18 mouse cellular contexts compared by ENCODE assay signal in the genomic region with DNA sequence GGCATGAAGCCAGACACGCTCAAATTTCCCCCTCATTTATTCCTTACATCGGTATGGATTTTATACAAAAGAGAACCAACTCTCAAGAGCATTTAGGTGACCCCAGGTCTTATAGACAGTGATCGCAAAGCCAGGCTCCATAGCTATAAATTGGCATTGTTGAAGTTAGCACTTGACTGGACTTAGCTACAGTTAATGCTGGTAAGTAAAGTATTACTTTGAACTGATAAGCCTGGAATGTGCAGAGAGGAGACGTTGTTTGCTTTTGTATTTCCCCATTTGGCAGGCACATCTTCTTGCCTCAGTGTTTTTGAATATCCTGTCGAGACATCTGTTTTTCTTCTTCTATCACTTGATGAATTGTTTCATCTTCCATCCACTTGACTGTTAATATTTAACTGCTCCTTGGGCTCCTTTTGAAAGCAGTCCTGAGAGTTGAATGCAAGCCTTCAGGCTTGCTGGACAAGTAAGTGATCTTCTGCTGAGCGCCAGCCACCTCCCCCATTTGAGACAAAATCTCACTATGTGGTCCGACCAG. TPM values are rescaled to one million over a fixed set of nuclear protein-coding genes. Genes with fewer than 3 reads are reported as not detected.
DNase-seq lines count a peak whose midpoint lies in the region; ATAC-seq and TF ChIP-seq lines count a peak whose summit lies in the region.
"Had no signal": no experiment of that assay in that cellular context is flagged by ENCODE, and none has a peak within 500 bp of the region (broad histone marks: within the 10 kb centered on the region; RNA-seq: fewer than 3 reads in every experiment).

No protein-coding gene starts in this region.

- no peak for TF ChIP-seq CTCF in liver, adult 2 months (IDR thresholded peaks at IDR 0.05; ENCODE audit: low read depth, low read length)

- H3K27me3 ChIP-seq in heart, embryonic 11.5 days (ENCODE audit: control insufficient read depth, insufficient read depth, low read length), result no peaks in the 10 kb centered on the region
- H3K27me3 ChIP-seq in liver, adult 2 months (ENCODE audit: control insufficient read depth, insufficient read depth, low read length), result no peaks in the 10 kb centered on the region
- H3K27me3 ChIP-seq in liver, embryonic 13.5 days, result no peaks in the 10 kb centered on the region
- no peaks in the 10 kb centered on the region for H3K27me3 ChIP-seq in midbrain, embryonic 11.5 days (ENCODE audit: control insufficient read depth, insufficient read depth, low read length)
- H3K27me3 ChIP-seq: embryonic facial prominence, embryonic 12.5 days; forebrain, embryonic 13.5 days; megakaryocyte, embryonic 14.5 days had no signal

- TF ChIP-seq POLR2A in liver, adult 2 months (IDR thresholded peaks at IDR 0.05; ENCODE audit: extremely low read depth, insufficient read depth, low read length), result no peak

- no peaks in the 10 kb centered on the region for H3K9me3 ChIP-seq in heart, embryonic 11.5 days (replicated peaks; ENCODE audit: control insufficient read depth, low read length)
- H3K9me3 ChIP-seq in liver, embryonic 13.5 days (replicated peaks), result no peaks in the 10 kb centered on the region
- no peaks in the 10 kb centered on the region for H3K9me3 ChIP-seq in midbrain, embryonic 11.5 days (ENCODE audit: control insufficient read depth, low read length)
- H3K9me3 ChIP-seq: embryonic facial prominence, embryonic 12.5 days; forebrain, embryonic 13.5 days; hindbrain, embryonic 10.5 days; megakaryocyte, embryonic 14.5 days had no signal

- no peaks in the 10 kb centered on the region for H3K4me1 ChIP-seq in heart, embryonic 11.5 days (ENCODE audit: control insufficient read depth, insufficient read depth, low read length)
- peaks cover 5% of the 10 kb centered on the region; the same call in 1 of the 2 replicates for H3K4me1 ChIP-seq in liver, adult 2 months (ENCODE audit: control insufficient read depth, insufficient read depth, low read length)
- peaks cover 9% of the 10 kb centered on the region for H3K4me1 ChIP-seq in liver, embryonic 13.5 days (replicated peaks)
- no peaks in the 10 kb centered on the region for H3K4me1 ChIP-seq in midbrain, embryonic 11.5 days (ENCODE audit: control insufficient read depth, insufficient read depth, low read length)
- H3K4me1 ChIP-seq: embryonic facial prominence, embryonic 12.5 days; forebrain, embryonic 13.5 days; hindbrain, embryonic 10.5 days had no signal

- DNase-seq in heart, adult 11 months, result peak; percentile 83
- peak; percentile 87 for DNase-seq in liver, adult 2 months (ENCODE audit: extremely low read depth, low read depth, low spot score)
- DNase-seq in liver, result no peak
- no peak for DNase-seq in liver, embryonic 13.5 days
- no peak for DNase-seq in midbrain, embryonic 11.5 days (ENCODE audit: low spot score, missing footprints)
- DNase-seq: adrenal gland, postnatal 10 days; cerebellum, postnatal 14 days; kidney, adult 11 months; right cerebral cortex, postnatal 4 days had no signal

- WGBS in heart, embryonic 11.5 days (ENCODE audit: insufficient replicate concordance), result 44% methylated on average over 7 of the region's 7 CpGs
- WGBS in liver, adult 2 months, result 10% methylated on average over 7 of the region's 7 CpGs
- WGBS in liver, embryonic 13.5 days (ENCODE audit: insufficient replicate concordance), result 55% methylated on average over 7 of the region's 7 CpGs
- WGBS in midbrain, embryonic 11.5 days, result 76% methylated on average over 7 of the region's 7 CpGs

- no peak overlapping the region for H3K4me3 ChIP-seq in heart, embryonic 11.5 days (ENCODE audit: low read depth, low read length)
- H3K4me3 ChIP-seq in liver, adult 2 months (ENCODE audit: insufficient read depth, low read depth, low read length), result no peak overlapping the region
- no peak overlapping the region for H3K4me3 ChIP-seq in liver, embryonic 13.5 days (replicated peaks)
- no peak overlapping the region for H3K4me3 ChIP-seq in midbrain, embryonic 11.5 days (ENCODE audit: low read depth, low read length)
- H3K4me3 ChIP-seq: embryonic facial prominence, embryonic 12.5 days; forebrain, embryonic 13.5 days; hindbrain, embryonic 10.5 days; layer of hippocampus, adult 2 months; megakaryocyte, embryonic 14.5 days; myocyte had no signal

- H3K27ac ChIP-seq in heart, embryonic 11.5 days (ENCODE audit: low read depth, low read length), result no peak overlapping the region
- H3K27ac ChIP-seq in liver, adult 2 months (replicated peaks; ENCODE audit: insufficient read depth, low read depth, low read length), result peak overlapping the region; percentile 71
- H3K27ac ChIP-seq in liver, embryonic 13.5 days, result peak overlapping the region; percentile 32; the same call in 1 of the 2 replicates
- H3K27ac ChIP-seq in midbrain, embryonic 11.5 days (ENCODE audit: low read depth, low read length), result no peak overlapping the region
- H3K27ac ChIP-seq: embryonic facial prominence, embryonic 12.5 days; forebrain, embryonic 13.5 days; hindbrain, embryonic 10.5 days; layer of hippocampus, adult 2 months had no signal

- no peak overlapping the region for H3K4me2 ChIP-seq in heart, embryonic 11.5 days
- no peak overlapping the region for H3K4me2 ChIP-seq in liver, embryonic 13.5 days
- H3K4me2 ChIP-seq in midbrain, embryonic 11.5 days, result no peak overlapping the region
- H3K4me2 ChIP-seq: embryonic facial prominence, embryonic 12.5 days; forebrain, embryonic 13.5 days had no signal

- H3K79me2 ChIP-seq in liver, adult 2 months (ENCODE audit: control insufficient read depth, insufficient read depth, low read length), result no peaks in the 10 kb centered on the region; the same call in 1 of the 2 replicates

- no peak for ATAC-seq in heart, embryonic 11.5 days (replicated peaks; ENCODE audit: insufficient number of reproducible peaks, low FRiP score, low TSS enrichment)
- peak; percentile 47; the same call in 1 of the 2 replicates for ATAC-seq in liver, embryonic 13.5 days (ENCODE audit: low read depth)
- ATAC-seq in megakaryocyte progenitor cell, adult 5-6 weeks (replicated peaks; ENCODE audit: poor library complexity), result peak; percentile 57
- no peak for ATAC-seq in monocyte, adult 5-6 weeks (replicated peaks; ENCODE audit: insufficient number of reproducible peaks, low FRiP score, low TSS enrichment, poor library complexity, severe bottlenecking)
- no peak for ATAC-seq in midbrain, embryonic 11.5 days (ENCODE audit: low FRiP score)
- ATAC-seq: forebrain, embryonic 13.5 days had no signal

- no peak overlapping the region for H3K9ac ChIP-seq in heart, embryonic 11.5 days (ENCODE audit: low read depth, low read length)
- no peak overlapping the region for H3K9ac ChIP-seq in liver, adult 2 months (ENCODE audit: low read depth, low read length)
- no peak overlapping the region for H3K9ac ChIP-seq in liver, embryonic 13.5 days
- H3K9ac ChIP-seq in midbrain, embryonic 11.5 days (ENCODE audit: low read length), result no peak overlapping the region
- H3K9ac ChIP-seq: embryonic facial prominence, embryonic 12.5 days; forebrain, embryonic 13.5 days had no signal

- no peaks in the 10 kb centered on the region for H3K36me3 ChIP-seq in heart, embryonic 11.5 days (ENCODE audit: control insufficient read depth, insufficient read depth, low read length)
- no peaks in the 10 kb centered on the region for H3K36me3 ChIP-seq in liver, adult 2 months (ENCODE audit: control insufficient read depth, insufficient read depth, low read length)
- no peaks in the 10 kb centered on the region for H3K36me3 ChIP-seq in liver, embryonic 13.5 days
- H3K36me3 ChIP-seq in midbrain, embryonic 11.5 days (ENCODE audit: control insufficient read depth, insufficient read depth, low read length), result no peaks in the 10 kb centered on the region
- H3K36me3 ChIP-seq: embryonic facial prominence, embryonic 12.5 days; hindbrain, embryonic 10.5 days had no signal

RNA-seq across cellular contexts. Expression of a gene that starts 32.5 kb away (rescaled TPM):
- polyA plus RNA-seq in heart, embryonic 11.5 days (2014; fragmentation: Nextera tagmentation; extraction: Ambion mirVana), result 94.0 and 100 TPM in 2 replicates
- 68.3 and 80.6 TPM in 2 replicates for total RNA-seq in liver, adult 2 months (2014; rRNA removed)
- polyA plus RNA-seq in liver, adult 2 months (2012; rRNA removed), result 9.0 and 10.7 TPM in 2 replicates
- polyA plus RNA-seq in liver, embryonic 13.5 days (2015; fragmentation: Nextera tagmentation; extraction: Ambion mirVana), result 50.9 and 67.4 TPM in 2 replicates
- 212 and 221 TPM in 2 replicates for total RNA-seq in megakaryocyte progenitor cell, adult 5-6 weeks (2015)
- total RNA-seq in megakaryocyte progenitor cell, adult 5-6 weeks (2017), result 121 and 128 TPM in 2 replicates
- 159 to 278 TPM (median 277 TPM) in 3 replicates for total RNA-seq in monocyte, adult 5-6 weeks (2017)
- 185 and 229 TPM in 2 replicates for polyA plus RNA-seq in midbrain, embryonic 11.5 days (2014; fragmentation: Nextera tagmentation; extraction: Ambion mirVana)

Comparison
In these comparisons a context has a peak if more than half of its experiments do, and no peak if none do; other contexts are left out.
1. DNase-seq: peak in heart, adult 11 months (single experiment) and liver, adult 2 months (single experiment); none in liver (single experiment), liver, embryonic 13.5 days (single experiment) and midbrain, embryonic 11.5 days (single experiment).
2. ATAC-seq: peak in liver, embryonic 13.5 days (single experiment) and megakaryocyte progenitor cell, adult 5-6 weeks (single experiment); none in heart, embryonic 11.5 days (single experiment), monocyte, adult 5-6 weeks (single experiment) and midbrain, embryonic 11.5 days (single experiment).
3. H3K27ac ChIP-seq: peak in liver, adult 2 months (single experiment) and liver, embryonic 13.5 days (single experiment); none in heart, embryonic 11.5 days (single experiment) and midbrain, embryonic 11.5 days (single experiment).